Mouse (Mus musculus) heart, adult 8-10 months (tissue): ENCODE data around the gene Esr1. TPM values are rescaled to one million over a fixed set of nuclear protein-coding genes. Genes with fewer than 3 reads are reported as not detected.

Source experiments
- DNase-seq: peaks from one replicate; pipeline ENCODE4 v3.0.0; 2022; ENCODE audit warnings: low spot score
- total RNA-seq, 4 experiments: library from RNA; stranded (reverse); gene quantifications; 2 replicates each; pipeline ENCODE4 v1.2.4; 2022

Esr1 gene
- total RNA-seq, 4 experiments from 2014 or later = 0.90 to 1.1 (median 1.0) TPM

DNA sequence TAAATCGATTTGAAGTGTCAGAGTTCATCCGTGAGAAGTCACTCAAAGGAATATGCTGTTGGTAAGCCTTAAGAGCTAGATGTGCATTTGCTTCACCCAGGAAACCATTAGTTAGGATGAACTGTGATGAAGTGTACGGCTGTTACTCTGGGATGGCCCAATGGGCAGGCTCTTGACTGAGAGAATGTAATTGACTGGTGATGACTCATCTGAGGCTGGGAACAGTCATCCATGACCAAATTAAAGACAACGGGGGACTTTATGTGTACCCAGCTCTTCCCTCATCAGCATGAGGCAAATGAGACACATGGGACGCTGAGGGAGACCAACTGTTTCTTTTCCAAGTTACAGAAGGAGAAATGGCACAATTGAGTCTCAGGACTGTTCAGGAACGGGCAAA lies 219.2 kb downstream of the Esr1 start:
- no peak for DNase-seq

DNA sequence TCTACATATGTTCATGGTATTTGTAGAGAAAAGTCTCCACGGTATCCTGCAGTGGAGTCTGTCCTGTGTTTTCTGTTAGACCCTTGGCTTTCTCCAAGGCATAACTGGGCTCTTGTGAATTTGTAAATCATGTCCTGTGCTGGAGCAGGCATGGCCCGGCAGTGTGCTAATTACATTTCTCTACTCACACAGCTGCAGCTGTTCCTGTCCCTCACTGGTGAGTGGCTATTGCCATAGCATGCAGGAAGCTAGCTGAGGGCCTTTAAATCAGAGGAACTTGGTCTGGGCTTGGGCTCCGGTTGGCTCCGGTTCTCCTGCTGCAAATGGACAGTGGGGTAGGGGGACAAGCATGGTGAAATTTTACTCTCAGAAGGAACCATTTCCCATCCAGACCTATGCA lies 226.7 kb downstream of the Esr1 start:
- DNase-seq = no peak

DNA sequence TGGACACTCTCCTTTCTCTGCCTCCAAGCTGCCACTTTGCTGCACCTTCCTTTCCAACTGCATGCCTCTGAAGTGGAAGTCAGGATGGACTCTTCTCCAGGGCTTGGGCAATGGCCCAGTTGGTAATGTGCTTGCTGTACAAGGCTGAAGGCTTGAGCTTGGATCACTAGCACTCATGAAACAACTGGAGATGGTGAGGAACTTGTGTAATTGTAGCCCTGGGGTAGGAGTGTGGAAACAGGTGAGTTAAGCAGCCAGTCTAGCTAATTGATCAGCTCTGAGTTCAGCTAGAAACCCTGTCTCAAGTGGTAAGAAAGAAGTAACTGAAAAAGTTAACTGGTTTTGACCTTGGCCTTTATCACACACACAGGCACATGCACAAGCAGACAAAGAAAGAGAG lies 229.6 kb downstream of the Esr1 start:
- DNase-seq = no peak

DNA sequence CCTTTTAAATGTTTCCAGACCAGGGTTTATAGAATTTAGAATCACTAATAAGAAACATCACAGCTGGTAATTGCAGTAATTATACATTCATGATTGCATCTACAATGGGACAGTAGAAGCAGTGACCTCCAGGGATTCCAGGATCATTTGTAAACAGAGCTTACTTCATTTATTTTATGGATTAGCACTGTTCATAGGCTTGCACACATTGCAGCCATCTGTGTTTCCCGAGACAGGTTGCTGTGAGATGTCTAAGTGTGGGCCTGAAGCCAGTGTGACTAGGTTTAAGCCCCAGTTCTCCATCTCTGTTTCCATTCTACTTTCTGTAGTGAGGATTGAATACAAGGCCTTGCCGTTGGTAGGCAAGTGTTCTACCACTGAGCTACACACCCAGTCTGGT lies 236.1 kb downstream of the Esr1 start:
- no peak for DNase-seq

DNA sequence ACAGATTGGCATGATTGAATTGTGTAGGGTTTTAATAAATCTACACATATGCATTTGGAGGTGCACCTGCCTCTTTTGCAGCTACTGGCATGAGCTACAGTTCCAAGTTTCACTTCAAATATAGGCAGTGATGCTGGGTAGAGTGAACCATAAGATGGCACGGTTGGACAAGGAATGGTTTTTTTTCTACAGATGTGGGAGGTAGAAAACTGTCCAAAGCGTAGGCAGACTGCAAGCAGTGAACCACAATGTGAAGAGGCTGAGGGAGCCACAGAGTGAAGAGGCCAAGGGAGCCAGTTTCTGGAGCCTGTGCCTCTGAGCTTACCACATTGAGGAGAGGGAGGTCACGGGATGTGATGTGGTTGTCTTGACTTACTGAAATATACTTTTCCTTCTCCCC lies 238.5 kb downstream of the Esr1 start:
- DNase-seq = no peak

DNA sequence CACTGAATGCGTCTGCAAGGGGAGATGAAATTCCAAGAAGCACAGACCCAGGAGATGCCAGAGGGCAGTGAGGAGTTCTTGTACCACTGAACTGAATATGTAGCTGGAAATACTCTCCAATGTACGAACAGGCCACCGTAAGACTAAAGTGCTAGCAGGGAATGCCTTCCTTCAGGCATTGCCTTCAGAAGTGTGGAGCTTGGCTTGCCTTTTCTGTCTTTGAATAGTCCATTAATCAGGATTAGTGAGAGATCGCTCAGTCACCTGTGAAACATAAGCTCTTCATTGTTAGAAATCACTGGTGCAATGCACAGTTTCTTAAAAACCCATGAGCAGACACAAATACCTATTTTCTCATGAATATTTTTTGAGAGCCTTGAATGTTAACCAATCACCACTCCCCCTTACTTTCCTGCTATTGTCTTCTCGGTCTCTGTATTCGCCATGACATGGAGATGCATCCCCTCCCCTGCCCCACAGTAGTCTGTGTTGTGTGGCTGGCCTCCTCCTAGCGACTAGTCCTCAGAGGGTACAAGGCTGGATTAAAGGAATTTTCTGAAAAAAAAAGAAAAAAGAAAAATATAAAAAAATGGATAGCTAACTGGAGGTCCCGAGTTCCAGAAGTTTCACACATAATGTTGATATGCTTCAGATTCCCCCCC lies 263.8 kb downstream of the Esr1 start:
- no peak for DNase-seq

DNA sequence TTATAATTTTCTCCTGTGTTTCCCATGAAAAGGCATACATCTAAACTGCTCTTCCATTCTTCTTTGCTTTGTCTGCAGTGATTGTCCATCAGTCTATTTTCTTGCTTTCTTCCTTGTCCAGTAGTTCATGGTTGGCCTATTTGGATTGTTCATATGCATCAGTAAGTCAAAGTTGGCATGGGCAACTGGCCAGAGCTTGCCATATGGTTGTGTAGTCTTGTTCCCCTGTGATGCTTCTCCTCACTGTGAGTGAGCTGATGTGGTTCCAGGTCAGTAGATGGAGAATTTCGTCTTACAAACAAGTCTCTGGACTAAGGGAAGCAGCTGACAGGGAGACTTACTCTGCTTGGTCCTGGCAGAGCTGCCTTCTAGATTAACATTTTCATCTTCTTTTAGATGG lies 270.0 kb downstream of the Esr1 start:
- no peak for DNase-seq

DNA sequence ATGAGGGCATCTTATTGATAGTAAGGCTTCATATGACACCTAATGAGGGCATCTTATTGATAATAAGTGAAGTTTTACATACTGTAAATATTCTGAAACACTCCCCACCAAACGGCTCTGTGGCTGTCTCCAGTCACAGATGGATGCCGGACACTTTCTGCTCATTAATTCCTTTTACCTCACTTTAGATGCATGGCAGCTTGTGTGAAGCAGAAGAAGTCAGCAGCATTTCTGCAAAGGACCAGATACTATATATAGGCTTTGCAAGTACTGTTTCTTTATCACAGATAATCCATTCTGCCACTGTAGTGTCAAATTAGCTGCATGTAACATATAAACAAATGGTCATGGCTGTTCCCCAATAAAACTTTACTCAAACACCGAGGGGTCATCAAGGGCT lies 274.1 kb downstream of the Esr1 start:
- no peak for DNase-seq

DNA sequence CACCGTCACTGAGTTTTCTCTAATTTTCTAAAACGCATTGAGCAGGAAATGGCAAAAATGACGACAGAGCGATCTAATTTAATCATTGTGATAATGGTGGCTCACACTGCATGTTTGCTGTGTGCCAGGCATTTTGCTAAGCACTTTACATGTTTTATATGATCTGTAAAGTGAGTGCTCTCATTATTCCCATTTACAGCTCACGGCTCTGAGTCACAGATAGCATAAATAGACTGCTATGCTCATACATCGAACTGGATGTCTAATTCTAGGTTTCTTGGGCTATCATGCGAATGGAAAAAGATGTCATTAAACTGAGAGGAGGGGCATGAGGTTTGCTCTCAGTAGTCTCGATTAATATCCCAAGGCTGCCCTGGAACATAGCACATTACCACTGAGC lies 274.6 kb downstream of the Esr1 start:
- no peak for DNase-seq

DNA sequence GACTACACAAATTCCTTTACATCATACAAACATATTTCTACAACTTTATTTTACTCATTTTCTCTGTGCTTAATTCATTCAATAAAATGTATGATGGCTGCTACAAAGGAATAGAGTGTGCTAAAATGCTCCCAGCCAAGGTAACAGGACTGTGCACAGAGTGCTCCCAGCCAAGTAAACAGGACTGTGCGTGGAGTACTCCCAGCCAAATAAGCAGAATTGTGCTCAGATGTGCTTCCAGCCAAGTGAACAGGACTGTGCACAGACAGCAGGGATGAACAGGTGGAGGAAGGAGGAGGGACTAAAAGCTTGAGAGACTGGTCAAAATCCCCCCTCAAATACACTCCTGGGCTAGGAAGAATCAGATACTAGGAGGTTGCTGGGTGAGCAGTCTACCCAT lies 282.1 kb downstream of the Esr1 start:
- DNase-seq = no peak

DNA sequence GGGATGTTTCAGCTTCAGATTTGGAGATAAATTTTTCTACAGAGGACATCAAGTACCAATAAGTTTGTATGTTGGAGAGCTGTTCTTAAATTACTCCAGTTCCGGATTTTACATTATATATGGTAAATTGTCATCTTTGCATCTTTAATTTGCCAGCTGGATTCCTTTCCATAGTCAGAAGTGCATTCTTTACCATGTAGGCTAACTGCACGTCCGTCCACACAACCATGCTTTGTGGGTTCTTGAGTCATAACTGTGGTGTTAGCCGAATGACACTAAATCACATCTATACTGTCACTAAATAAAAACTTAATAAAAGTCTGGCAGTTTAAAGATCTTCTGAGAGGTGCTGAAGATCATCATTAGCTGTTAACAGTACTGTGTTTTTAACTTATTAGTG lies 286.4 kb downstream of the Esr1 start:
- DNase-seq = no peak

DNA sequence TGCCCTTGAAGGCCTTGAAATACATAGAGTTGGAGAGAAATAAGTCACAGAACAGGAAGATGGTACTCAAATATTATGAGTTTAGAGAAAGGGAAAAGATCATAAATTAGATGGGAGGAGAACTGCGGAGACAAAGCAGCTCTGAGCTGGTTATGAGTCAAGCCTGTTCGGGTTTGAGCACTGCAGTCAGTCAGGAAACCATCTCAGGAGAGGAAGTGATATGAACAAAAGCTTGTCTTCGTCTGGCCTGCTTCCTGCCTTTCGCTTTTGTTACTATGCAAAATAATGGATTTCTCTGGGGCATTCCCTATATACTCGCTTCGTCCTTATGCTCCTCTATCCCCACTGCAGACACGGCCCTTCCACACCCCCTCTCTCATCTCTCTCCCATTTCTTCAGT lies 288.9 kb downstream of the Esr1 start:
- no peak for DNase-seq

DNA sequence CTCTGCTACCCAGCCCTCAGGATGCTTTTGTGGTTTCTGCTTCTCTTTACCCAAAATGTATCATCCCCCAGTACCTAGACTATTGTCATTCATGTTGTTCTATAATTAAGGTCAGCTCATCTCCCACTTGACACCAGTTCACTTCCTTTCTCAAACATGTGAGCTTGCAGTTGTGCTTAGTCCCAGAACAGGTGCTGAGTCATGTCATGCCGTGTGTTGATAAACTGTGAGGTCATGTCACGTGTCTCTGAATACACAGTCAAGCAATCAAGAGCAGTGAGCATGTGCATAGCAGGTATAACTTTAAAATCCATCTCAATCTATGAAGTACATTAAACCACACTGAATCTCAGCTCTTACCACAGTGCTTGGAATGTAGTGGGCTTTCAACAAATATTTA lies 297.9 kb downstream of the Esr1 start:
- no peak for DNase-seq

DNA sequence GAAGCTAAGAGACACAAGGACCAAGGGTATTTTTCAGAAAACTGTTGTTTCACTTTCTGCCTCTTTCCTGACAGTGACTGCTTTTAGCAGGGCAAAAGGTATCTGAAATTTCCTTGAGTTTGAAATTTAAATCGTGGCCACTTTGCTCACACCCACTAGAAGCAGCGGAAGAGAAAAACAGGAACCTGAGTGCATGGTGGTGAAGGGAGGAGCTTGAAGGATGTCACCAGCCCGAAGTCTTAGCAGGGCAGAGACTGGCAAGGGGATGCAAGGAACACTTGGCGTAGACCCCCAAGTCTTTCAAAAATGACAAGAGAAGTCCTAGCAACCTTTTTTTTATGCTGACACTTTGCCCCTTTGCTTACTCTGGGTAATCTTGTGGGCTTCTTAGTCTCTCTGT lies 299.1 kb downstream of the Esr1 start:
- DNase-seq = no peak

DNA sequence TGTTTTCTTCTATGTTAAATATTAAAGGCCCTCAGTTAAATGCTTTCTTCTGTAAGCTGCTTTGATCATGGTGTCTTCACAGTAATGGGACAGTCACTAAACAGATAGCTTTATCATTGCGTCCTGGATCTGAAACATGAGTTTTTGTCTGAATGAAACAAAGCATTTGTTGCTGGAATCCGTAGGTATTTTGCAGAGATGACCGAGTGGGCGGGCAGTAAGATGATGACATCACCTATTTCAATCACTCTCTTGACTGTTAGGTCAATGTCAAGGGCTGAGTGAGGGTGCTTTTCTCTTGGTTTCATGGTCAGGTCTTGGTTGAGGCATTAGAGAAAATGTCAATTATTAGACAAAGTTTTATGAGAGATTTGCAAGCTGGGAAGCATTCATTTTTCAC lies 307.7 kb downstream of the Esr1 start:
- no peak for DNase-seq

DNA sequence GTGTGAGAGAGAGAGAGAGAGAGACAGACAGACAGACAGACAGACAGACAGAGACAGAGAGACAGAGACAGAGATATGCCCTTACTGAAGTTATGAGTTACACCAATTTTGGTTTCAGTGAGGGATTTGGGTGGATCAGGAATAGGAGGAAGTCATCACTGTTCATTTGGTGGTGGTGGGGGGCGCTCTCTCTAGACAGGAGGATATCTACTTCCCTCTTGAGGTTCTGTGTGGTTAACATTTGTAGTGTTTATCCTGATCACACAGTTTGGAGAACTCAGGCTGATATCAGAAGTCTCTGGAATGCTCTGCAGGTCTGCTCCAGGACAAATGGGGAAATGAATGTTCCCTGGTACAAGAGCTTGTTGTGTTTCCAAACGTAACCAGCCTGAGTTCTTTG lies 312.2 kb downstream of the Esr1 start:
- DNase-seq = no peak

DNA sequence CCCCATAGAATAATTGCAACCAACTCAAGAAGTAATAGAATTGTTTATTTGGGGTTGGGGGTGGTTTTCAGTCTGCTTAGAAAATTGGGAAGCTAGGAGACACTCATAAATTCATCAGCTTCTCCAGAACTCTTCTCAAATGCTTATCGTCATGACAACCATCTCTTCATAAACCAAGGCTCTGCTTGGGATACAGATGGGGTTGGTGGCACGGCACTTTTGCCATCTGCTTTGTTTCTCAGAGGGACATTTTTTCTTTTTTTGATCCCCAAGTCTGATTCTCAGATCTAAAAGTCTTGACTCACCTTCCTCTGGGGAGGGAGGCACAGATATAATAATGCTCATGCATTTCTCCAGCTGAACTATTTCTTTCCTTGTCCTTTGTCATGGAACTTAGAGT lies 313.0 kb downstream of the Esr1 start:
- no peak for DNase-seq

DNA sequence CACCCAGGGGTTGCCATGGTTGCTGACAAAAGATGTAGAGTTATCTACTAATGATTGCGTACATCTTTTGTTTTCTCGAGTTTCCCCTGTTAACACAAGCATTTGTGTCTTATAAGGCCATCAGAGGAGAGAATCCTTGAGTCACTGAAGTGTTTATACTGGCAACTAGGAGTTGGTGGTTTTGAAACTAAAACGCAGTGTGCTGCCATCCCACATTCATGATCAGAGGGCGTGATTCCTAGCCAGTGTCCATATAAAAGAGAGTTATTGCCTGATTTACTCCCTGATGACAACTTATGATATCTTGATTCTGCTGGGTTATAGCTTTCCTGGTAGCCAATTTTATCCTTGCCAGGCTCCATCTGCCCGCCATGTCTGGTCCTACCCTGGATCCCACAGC lies 331.8 kb downstream of the Esr1 start:
- DNase-seq = no peak

DNA sequence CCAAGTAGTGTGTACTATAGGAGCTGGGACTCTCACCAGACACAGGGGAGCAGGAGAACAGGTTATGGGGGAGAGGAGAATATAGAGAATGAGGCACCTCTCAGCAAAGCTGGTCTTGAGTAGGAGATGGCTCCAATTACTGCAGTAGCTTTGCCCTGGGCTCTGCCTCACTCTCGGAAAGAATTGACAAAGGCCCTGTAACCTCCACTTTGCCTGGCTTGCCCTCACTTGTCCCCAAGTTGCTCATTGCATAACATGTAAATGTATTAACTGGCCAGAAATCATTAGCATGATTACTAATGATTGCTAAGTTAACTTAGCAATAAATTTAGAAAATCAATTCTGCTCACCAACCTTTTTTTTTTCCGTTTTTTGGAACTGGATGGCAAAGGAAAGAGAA lies 333.3 kb downstream of the Esr1 start:
- no peak for DNase-seq

DNA sequence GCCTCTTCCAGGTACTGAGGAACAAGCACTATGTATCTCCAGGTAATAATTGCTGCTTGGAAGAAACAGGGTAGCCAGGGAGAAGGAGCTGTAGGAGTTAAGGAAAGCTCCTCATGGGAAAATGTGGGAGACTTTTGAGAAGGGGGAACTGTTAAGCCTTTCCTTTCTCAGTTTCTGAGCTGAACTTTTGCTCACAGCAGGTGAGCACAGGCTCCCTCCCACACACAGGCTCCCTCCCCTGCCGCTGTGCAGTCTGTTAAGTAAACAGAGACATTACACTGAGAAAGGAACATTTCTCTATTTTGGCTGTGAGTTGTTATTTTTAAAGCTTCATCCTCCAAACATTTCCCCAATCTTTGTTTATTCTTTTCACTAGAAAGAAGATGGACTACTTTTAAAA lies 354.4 kb downstream of the Esr1 start:
- no peak for DNase-seq

DNA sequence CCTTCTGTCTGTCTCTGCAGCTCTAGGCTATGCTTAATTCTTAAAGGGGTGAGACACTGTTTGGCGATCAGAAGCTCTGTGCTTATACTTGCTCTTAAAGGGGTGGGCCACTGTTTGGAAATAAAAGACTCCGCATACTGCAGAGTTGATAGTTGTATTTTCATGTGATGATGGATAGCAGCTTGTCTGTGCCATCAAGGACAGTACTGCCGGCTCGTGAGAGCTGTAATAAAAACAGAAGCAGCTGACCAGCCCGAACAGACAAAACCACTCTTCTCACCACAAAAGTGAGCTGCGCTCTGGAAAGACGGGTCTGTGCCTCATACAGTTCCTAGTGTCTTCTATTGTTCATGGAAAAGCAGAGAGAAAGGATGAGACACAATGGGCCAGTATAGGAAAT lies 359.8 kb downstream of the Esr1 start:
- DNase-seq = no peak

DNA sequence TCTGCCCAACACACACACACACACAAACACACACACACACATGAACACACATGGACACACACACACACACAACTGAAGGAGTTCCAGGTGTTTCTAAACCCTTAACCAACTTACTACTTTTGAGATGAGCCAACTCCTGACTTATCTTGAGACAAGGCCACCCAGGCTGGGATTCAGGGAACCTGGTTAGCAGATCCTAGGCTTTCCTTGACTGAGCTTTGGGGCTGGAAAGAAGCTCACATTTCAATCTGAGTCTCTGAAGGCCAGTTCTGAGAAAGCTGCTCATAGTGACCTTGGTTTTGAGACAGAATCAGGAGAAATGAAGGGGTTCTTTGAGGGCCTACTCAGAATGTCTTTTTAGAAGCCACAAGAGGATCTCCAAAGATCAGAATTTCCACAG lies 360.2 kb downstream of the Esr1 start:
- no peak for DNase-seq

DNA sequence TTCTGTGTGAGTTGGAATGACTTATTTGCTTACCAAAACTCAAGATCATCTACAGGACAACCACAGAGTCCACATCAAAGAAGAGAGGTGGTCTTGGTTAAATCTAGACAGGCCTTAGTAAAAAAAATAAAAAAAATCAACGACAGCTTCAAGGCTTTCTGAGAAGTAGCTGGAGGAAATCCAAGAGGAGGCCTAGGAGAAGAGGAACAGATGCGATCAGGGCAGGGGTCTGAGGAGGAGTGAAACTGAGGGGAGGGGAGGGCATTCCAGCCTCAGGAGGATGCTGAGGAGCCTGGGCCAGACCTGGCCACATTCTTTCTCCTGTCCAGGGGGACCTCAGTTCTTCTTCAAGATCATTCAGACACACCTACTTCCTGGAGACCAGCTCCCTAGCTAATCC lies 360.6 kb downstream of the Esr1 start:
- no peak for DNase-seq

DNA sequence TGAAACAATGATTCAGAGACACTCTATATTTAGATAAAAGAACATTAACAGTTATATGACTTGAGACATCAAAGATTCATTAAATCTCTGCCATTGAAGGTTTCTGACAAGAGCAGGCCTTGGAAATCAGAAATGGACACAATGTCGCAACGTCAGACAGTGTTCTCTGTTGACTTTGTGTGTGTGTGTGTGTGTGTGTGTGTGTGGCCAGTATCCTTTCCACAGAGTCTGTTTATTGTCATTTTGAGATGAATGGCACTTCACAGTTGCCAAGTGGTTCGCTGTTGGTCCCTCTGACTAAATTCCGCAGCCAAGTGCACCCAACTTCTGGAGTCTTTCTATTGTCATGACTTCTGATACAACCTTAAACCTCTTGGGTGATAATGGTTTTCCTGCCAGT lies 362.9 kb downstream of the Esr1 start:
- no peak for DNase-seq

DNA sequence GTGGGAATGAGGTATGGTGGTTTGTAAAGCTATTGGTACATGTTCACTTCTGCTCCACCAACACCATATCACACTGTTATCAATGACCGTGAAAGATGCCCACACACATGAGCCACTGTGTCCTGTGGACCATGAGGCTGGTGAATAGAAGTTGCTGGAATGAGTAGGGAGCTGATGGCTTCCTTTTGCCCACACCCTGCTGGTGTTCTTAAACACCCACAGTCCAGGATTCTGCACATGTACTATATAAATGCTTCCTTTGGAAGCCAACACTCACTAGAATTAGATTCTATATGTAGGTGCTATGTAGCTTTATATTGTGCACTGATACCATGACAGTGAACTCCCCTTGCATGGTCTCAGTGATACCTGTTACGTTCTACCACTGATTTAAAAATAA lies 365.2 kb downstream of the Esr1 start:
- DNase-seq = no peak
